ENCODE assay signal across 25 mouse cellular contexts in the genomic region with DNA sequence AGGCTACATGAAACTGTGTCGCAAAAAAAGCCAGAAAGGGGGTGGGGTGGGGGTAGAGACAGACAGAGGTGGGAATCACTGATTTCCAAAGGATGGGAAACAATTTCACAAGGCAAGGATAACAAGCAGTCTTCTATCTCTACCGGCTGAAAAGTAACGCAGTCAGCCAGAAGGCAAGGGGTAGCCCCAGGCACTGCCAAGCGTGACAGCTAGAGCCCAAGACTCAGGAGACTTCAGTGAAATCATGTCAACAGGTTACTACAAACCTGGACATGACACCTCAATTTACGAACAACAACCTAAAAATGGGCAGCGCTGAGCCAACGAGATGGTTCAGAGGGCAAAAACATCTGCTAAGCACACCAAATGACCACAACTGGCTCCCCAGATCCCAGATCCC. TPM values are rescaled to one million over a fixed set of nuclear protein-coding genes. Genes with fewer than 3 reads are reported as not detected.
DNase-seq lines count a peak whose midpoint lies in the region; ATAC-seq and TF ChIP-seq lines count a peak whose summit lies in the region.
"Had no signal": no experiment of that assay in that cellular context is flagged by ENCODE, and none has a peak within 500 bp of the region (broad histone marks: within the 10 kb centered on the region; RNA-seq: fewer than 3 reads in every experiment).

No protein-coding gene starts in this region.

- intact Hi-C loops in gastrocnemius, adult 2 months (cut with DNase I) = no loop called here

- H3K4me1 ChIP-seq in midbrain, embryonic 10.5 days = peaks cover 22% of the 10 kb centered on the region
- H3K4me1 ChIP-seq in midbrain, embryonic 14.5 days (ENCODE audit: control insufficient read depth, insufficient read depth, low read length) = peaks cover 8% of the 10 kb centered on the region; the same call in 1 of the 2 replicates
- H3K4me1 ChIP-seq in neural tube, embryonic 15.5 days = peaks cover 30% of the 10 kb centered on the region

- H3K4me2 ChIP-seq in midbrain, embryonic 14.5 days (ENCODE audit: low read length) = no peak overlapping the region
- H3K4me2 ChIP-seq in neural tube, embryonic 15.5 days = no peak overlapping the region
- H3K4me2 ChIP-seq: embryonic facial prominence, embryonic 12.5 days; embryonic facial prominence, embryonic 15.5 days; forebrain, embryonic 13.5 days; heart, embryonic 11.5 days; hindbrain, embryonic 13.5 days had no signal

- peak overlapping the region; percentile 68 for H3K27ac ChIP-seq in gastrocnemius, adult 2 months
- 0 out of 2 replicates have a peak overlapping the region, but pooled peaks have one; percentile 61 for H3K27ac ChIP-seq in midbrain, embryonic 10.5 days (replicated peaks)
- no peak overlapping the region for H3K27ac ChIP-seq in midbrain, embryonic 14.5 days (replicated peaks; ENCODE audit: low read depth, low read length)
- no peak overlapping the region for H3K27ac ChIP-seq in neural tube, embryonic 15.5 days (replicated peaks)
- H3K27ac ChIP-seq: embryonic facial prominence, embryonic 12.5 days; embryonic facial prominence, embryonic 15.5 days; forebrain, embryonic 10.5 days; forebrain, embryonic 13.5 days had no signal

- no peak for DNase-seq in gastrocnemius, adult 2 months
- no peak for DNase-seq in gastrocnemius, postnatal 25 days
- no peak for DNase-seq in midbrain, embryonic 10.5 days (ENCODE audit: low spot score)
- DNase-seq in midbrain, embryonic 14.5 days = no peak
- no peak for DNase-seq in frontal cortex, postnatal 36 days (ENCODE audit: low spot score in 2 of 2)
- DNase-seq: adrenal gland, postnatal 10 days; adrenal gland, postnatal 36 days; cerebellum, adult 18-20 months; cerebellum, adult 9-10 months; cerebellum, postnatal 14 days; gastrocnemius, postnatal 36 days had no signal

- no peaks in the 10 kb centered on the region; the same call in 1 of the 2 replicates for H3K9me3 ChIP-seq in midbrain, embryonic 10.5 days (replicated peaks)
- H3K9me3 ChIP-seq in midbrain, embryonic 14.5 days (ENCODE audit: control insufficient read depth, low read length) = no peaks in the 10 kb centered on the region
- H3K9me3 ChIP-seq in neural tube, embryonic 15.5 days (replicated peaks) = no peaks in the 10 kb centered on the region
- H3K9me3 ChIP-seq: embryonic facial prominence, embryonic 12.5 days; embryonic facial prominence, embryonic 15.5 days; forebrain, embryonic 10.5 days; hindbrain, embryonic 13.5 days had no signal

- WGBS in midbrain, embryonic 10.5 days = 88% methylated on average over 7 of the region's 7 CpGs
- WGBS in midbrain, embryonic 14.5 days = 83% methylated on average over 7 of the region's 7 CpGs
- 94% methylated on average over 7 of the region's 7 CpGs for WGBS in neural tube, embryonic 15.5 days

- H3K36me3 ChIP-seq in midbrain, embryonic 10.5 days = peaks cover 37% of the 10 kb centered on the region
- H3K36me3 ChIP-seq in midbrain, embryonic 14.5 days (ENCODE audit: control insufficient read depth, insufficient read depth, low read length) = peaks cover 10% of the 10 kb centered on the region; the same call in 1 of the 2 replicates
- peaks cover 7% of the 10 kb centered on the region; the same call in 1 of the 2 replicates for H3K36me3 ChIP-seq in neural tube, embryonic 15.5 days
- H3K36me3 ChIP-seq: embryonic facial prominence, embryonic 12.5 days had no signal

- no peak for ATAC-seq in midbrain, embryonic 14.5 days (ENCODE audit: low FRiP score, low TSS enrichment)
- peak; percentile 52; the same call in 1 of the 2 replicates for ATAC-seq in erythroid progenitor cell, adult 5-6 weeks (replicated peaks; ENCODE audit: low FRiP score, poor library complexity, severe bottlenecking)
- peak; percentile 44; the same call in 1 of the 2 replicates for ATAC-seq in megakaryocyte-erythroid progenitor cell, adult 5-6 weeks (replicated peaks; ENCODE audit: low FRiP score, low TSS enrichment, poor library complexity, severe bottlenecking)
- ATAC-seq in neural tube, embryonic 15.5 days (ENCODE audit: low FRiP score) = no peak
- ATAC-seq: forebrain, embryonic 16.5 days; inflammation-experienced regulatory T-cells, adult 6 months; Patski had no signal

- H3K4me3 ChIP-seq in gastrocnemius, adult 2 months = no peak overlapping the region
- H3K4me3 ChIP-seq in midbrain, embryonic 10.5 days = no peak overlapping the region
- H3K4me3 ChIP-seq in midbrain, embryonic 14.5 days (replicated peaks; ENCODE audit: low read depth, low read length) = no peak overlapping the region
- no peak overlapping the region for H3K4me3 ChIP-seq in neural tube, embryonic 15.5 days (replicated peaks)
- H3K4me3 ChIP-seq: embryonic facial prominence, embryonic 12.5 days; embryonic facial prominence, embryonic 15.5 days; erythroblast, embryonic 14.5 days; forebrain, embryonic 10.5 days; forebrain, embryonic 13.5 days; hindbrain, embryonic 10.5 days; hindbrain, embryonic 13.5 days had no signal

- H3K27me3 ChIP-seq in midbrain, embryonic 10.5 days (ENCODE audit: low read depth, poor library complexity, severe bottlenecking) = no peaks in the 10 kb centered on the region
- H3K27me3 ChIP-seq in midbrain, embryonic 14.5 days (ENCODE audit: control insufficient read depth, insufficient read depth, low read length) = no peaks in the 10 kb centered on the region
- H3K27me3 ChIP-seq in neural tube, embryonic 15.5 days (replicated peaks) = no peaks in the 10 kb centered on the region
- H3K27me3 ChIP-seq: embryonic facial prominence, embryonic 12.5 days; embryonic facial prominence, embryonic 15.5 days; forebrain, embryonic 13.5 days; hindbrain, embryonic 13.5 days; Patski had no signal

- no peak overlapping the region for H3K9ac ChIP-seq in midbrain, embryonic 14.5 days (replicated peaks; ENCODE audit: low read length)
- H3K9ac ChIP-seq in neural tube, embryonic 15.5 days (replicated peaks) = no peak overlapping the region
- H3K9ac ChIP-seq: embryonic facial prominence, embryonic 12.5 days; embryonic facial prominence, embryonic 15.5 days; forebrain, embryonic 13.5 days had no signal

- TF ChIP-seq CTCF in gastrocnemius, adult 2 months (IDR thresholded peaks at IDR 0.05) = no peak

RNA-seq across cellular contexts. Expression of gene Panx1, which starts 9.3 kb away (rescaled TPM):
- total RNA-seq in gastrocnemius, adult 2 months (2021) = 10 to 100 TPM; 21.2 to 31.0 TPM
- 10 to 100 TPM; 36.8 to 41.0 TPM for total RNA-seq in gastrocnemius, postnatal 25 days (2021)
- 77.7 and 85.5 TPM in 2 replicates for polyA plus RNA-seq in midbrain, embryonic 10.5 days (2016; fragmentation: Nextera tagmentation; extraction: Ambion mirVana)
- 205 and 243 TPM in 2 replicates for polyA plus RNA-seq in midbrain, embryonic 14.5 days (2014; fragmentation: Nextera tagmentation; extraction: Ambion mirVana)
- total RNA-seq in erythroid progenitor cell, adult 5-6 weeks (2015; ENCODE audit: low replicate concordance) = 6.3 TPM in 1 of 2 replicates, not detected in the other
- 1.4 and 2.0 TPM in 2 replicates for total RNA-seq in erythroid progenitor cell, adult 5-6 weeks (2017; ENCODE audit: low replicate concordance)
- 3.9 and 19.7 TPM in 2 replicates for total RNA-seq in megakaryocyte-erythroid progenitor cell, adult 5-6 weeks (2014; fragmentation: Nextera tagmentation)
- total RNA-seq in megakaryocyte-erythroid progenitor cell, adult 5-6 weeks (2017) = 5.2 and 5.4 TPM in 2 replicates
- 138 and 164 TPM in 2 replicates for polyA plus RNA-seq in neural tube, embryonic 15.5 days (2015; fragmentation: Nextera tagmentation; extraction: Ambion mirVana)

Comparison
In these comparisons a context has a peak if more than half of its experiments do, and no peak if none do; other contexts are left out.
1. H3K27ac ChIP-seq: peak in gastrocnemius, adult 2 months (single experiment) and midbrain, embryonic 10.5 days (single experiment); none in midbrain, embryonic 14.5 days (single experiment) and neural tube, embryonic 15.5 days (single experiment).
2. ATAC-seq: peak in erythroid progenitor cell, adult 5-6 weeks (single experiment) and megakaryocyte-erythroid progenitor cell, adult 5-6 weeks (single experiment); none in midbrain, embryonic 14.5 days (single experiment) and neural tube, embryonic 15.5 days (single experiment).